In the genomic region with DNA sequence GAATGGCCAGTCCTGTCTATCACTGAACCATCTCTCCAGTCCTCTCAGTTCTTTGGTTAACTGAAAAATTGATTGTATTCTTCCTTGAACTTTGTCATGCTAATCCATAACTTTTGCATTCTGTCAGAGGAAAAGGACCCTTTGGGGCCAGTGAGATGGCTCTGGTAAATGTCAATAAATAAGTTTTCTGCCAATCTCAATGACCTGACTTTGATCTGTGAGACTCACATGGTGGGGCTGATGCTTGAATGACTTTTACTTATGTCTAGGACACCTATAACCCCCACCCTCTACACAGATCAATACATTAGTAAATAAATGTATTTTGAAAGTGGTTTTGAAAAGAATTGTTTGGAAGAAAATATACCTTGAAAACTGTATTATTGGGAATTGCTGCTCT, we compare ENCODE assay signal across 22 mouse cellular contexts. TPM values are rescaled to one million over a fixed set of nuclear protein-coding genes. Genes with fewer than 3 reads are reported as not detected.
"Had no signal": no experiment of that assay in that cellular context is flagged by ENCODE, and none has a peak within 500 bp of the region (broad histone marks: within the 10 kb centered on the region; RNA-seq: fewer than 3 reads in every experiment).

No protein-coding gene starts in this region.

- H3K4me3 ChIP-seq: hindbrain, embryonic 15.5 days; limb, embryonic 12.5 days; limb, embryonic 15.5 days; lung, embryonic 15.5 days; neural tube, embryonic 13.5 days had no signal

- H3K4me1 ChIP-seq: hindbrain, embryonic 15.5 days; limb, embryonic 15.5 days; lung, embryonic 15.5 days; neural tube, embryonic 13.5 days had no signal

- H3K27me3 ChIP-seq: hindbrain, embryonic 15.5 days; limb, embryonic 12.5 days; limb, embryonic 15.5 days; lung, embryonic 15.5 days; neural tube, embryonic 13.5 days had no signal

- H3K27ac ChIP-seq: hindbrain, embryonic 15.5 days; kidney, postnatal 0 days; limb, embryonic 12.5 days; limb, embryonic 15.5 days; liver, embryonic 14.5 days; lung, embryonic 15.5 days; neural tube, embryonic 13.5 days had no signal

- H3K9ac ChIP-seq: hindbrain, embryonic 15.5 days; limb, embryonic 12.5 days; limb, embryonic 15.5 days; liver, embryonic 14.5 days; lung, embryonic 15.5 days; neural tube, embryonic 13.5 days had no signal

- H3K36me3 ChIP-seq: hindbrain, embryonic 15.5 days; limb, embryonic 12.5 days; limb, embryonic 15.5 days; lung, embryonic 15.5 days; neural tube, embryonic 13.5 days had no signal

- H3K9me3 ChIP-seq: hindbrain, embryonic 15.5 days; limb, embryonic 12.5 days; limb, embryonic 15.5 days; lung, embryonic 15.5 days; neural tube, embryonic 13.5 days had no signal

- H3K4me2 ChIP-seq: hindbrain, embryonic 15.5 days; limb, embryonic 12.5 days; limb, embryonic 15.5 days; lung, embryonic 15.5 days; midbrain, embryonic 11.5 days; neural tube, embryonic 13.5 days had no signal

- DNase-seq: kidney, adult 2 months; kidney, postnatal 25 days; left cerebral cortex, postnatal 4 days; lung, postnatal 14 days; lung, postnatal 4 days; midbrain, embryonic 14.5 days; right cerebral cortex, adult 18-20 months; right cerebral cortex, postnatal 14 days; thymus, adult 2 months; thymus, postnatal 14 days; thymus, postnatal 4 days had no signal

RNA-seq across cellular contexts. Expression of a gene that starts 38.7 kb away (rescaled TPM):
- total RNA-seq: megakaryocyte progenitor cell, adult 5-6 weeks; megakaryocyte-erythroid progenitor cell, adult 5-6 weeks; neutrophil, adult 5-6 weeks had no signal
